Mouse (Mus musculus) heart, adult 2 months (tissue): Measurements from ENCODE around the gene Tor1aip2. TPM values are rescaled to one million over a fixed set of nuclear protein-coding genes. Genes with fewer than 3 reads are reported as not detected.

Experiments used
- DNase-seq, 2 experiments: peaks; one replicate each; pipeline ENCODE4 v3.0.0; 2021
- H3K27ac ChIP-seq: fragments of 200-600 bp; 2 replicates; pipeline ENCODE4 v1.8.1; 2022
- H3K27me3 ChIP-seq: fragments of 200-500 bp; 2 replicates; pipeline ENCODE4 v1.6.1; 2012; ENCODE audit warnings: mild to moderate bottlenecking, low read length, inconsistent platforms, mixed read lengths; ENCODE audit not compliant: control insufficient read depth, insufficient read depth
- H3K36me3 ChIP-seq: fragments of 200-500 bp; 2 replicates; pipeline ENCODE4 v1.6.1; 2012; ENCODE audit warnings: low read length, inconsistent platforms; ENCODE audit not compliant: control insufficient read depth, insufficient read depth
- H3K4me1 ChIP-seq: fragments of 200-500 bp; 2 replicates; pipeline ENCODE4 v1.6.1; 2011; ENCODE audit warnings: low read length; ENCODE audit not compliant: control insufficient read depth, insufficient read depth
- H3K4me3 ChIP-seq: fragments of 200-600 bp; 2 replicates; pipeline ENCODE4 v1.8.1; 2022
- H3K79me2 ChIP-seq: fragments of 200-500 bp; replicated peaks from 2 replicates; pipeline ENCODE4 v1.6.1; 2012; ENCODE audit warnings: mild to moderate bottlenecking, inconsistent platforms, low read length, moderate library complexity, mixed read lengths; ENCODE audit not compliant: control insufficient read depth, insufficient read depth
- H3K9ac ChIP-seq: fragments of 200-500 bp; 2 replicates; pipeline ENCODE4 v1.6.1; 2012; ENCODE audit warnings: low read depth, mild to moderate bottlenecking, control low read depth, inconsistent platforms, low read length, mixed read lengths
- CTCF ChIP-seq: fragments of 200-600 bp; IDR thresholded peaks from 2 replicates; pipeline ENCODE4 v1.8.1; 2022; ENCODE audit warnings: antibody characterized with exemption, mild to moderate bottlenecking, moderate library complexity
- EP300 ChIP-seq: fragments of 200-500 bp; IDR thresholded peaks from 2 replicates; pipeline ENCODE4 v1.6.1; 2011; ENCODE audit warnings: low read depth, low read length, control low read depth; ENCODE audit not compliant: insufficient read depth
- POLR2A ChIP-seq: fragments of 200-500 bp; IDR thresholded peaks from 2 replicates; pipeline ENCODE4 v1.6.1; 2011; ENCODE audit warnings: mild to moderate bottlenecking, low read depth, low read length, control low read depth; ENCODE audit not compliant: insufficient read depth
- WGBS: fragments of 180-500 bp; shearing (Covaris S2); methylation state at CpG from one replicate; pipeline ENCODE4 v1.1.7; 2018; 5-methylcytosine and 5-hydroxymethylcytosine counted together
- intact Hi-C: fragments of 180-260 bp; cut with DNase I; formaldehyde crosslinking; loops from one replicate; pipeline ENCODE4 v1.15.1; 2025
- polyA plus RNA-seq: library from polyadenylated mRNA; depleted of rRNA; stranded (reverse); fragments of >200 nt; gene quantifications from 2 replicates; pipeline ENCODE4 v1.2.3, GENCODE M21; 2012
- total RNA-seq, 2 experiments: library from RNA; stranded (reverse); gene quantifications; 2 replicates each; pipeline ENCODE4 v1.2.3; 2021

Tor1aip2 gene
- total and polyA plus RNA-seq, 3 experiments, result 40.3 to 51.0 (median 42.9) TPM

- no peak overlapping the region for H3K9ac ChIP-seq
- 80% methylated on average over 8 of the region's 8 CpGs for WGBS
- H3K27me3 ChIP-seq, result no peaks in the 10 kb centered on the region
- peaks cover 3% of the 10 kb centered on the region; the same call in 1 of the 2 replicates for H3K4me1 ChIP-seq
- intact Hi-C loops, result no loop called here
- H3K27ac ChIP-seq, result no peak overlapping the region
- peaks cover 3% of the 10 kb centered on the region; the same call in 1 of the 2 replicates for H3K36me3 ChIP-seq
- DNase-seq, result no peak
- TF ChIP-seq POLR2A, result no peak
- TF ChIP-seq EP300, result no peak
- H3K4me3 ChIP-seq, result no peak overlapping the region
- no peaks in the 10 kb centered on the region for H3K79me2 ChIP-seq
These were observed 32.8 kb upstream of the Tor1aip2 start for GRCm38 (mm10) chr1:156002366-156002765.

- WGBS, result 67% methylated on average over 7 of the region's 7 CpGs
- H3K4me1 ChIP-seq, result peaks cover 3% of the 10 kb centered on the region; the same call in 1 of the 2 replicates
- peak in 1 of 2 experiments; percentile 22 for DNase-seq
- H3K9ac ChIP-seq, result no peak overlapping the region
- peaks cover 3% of the 10 kb centered on the region; the same call in 1 of the 2 replicates for H3K36me3 ChIP-seq
- H3K4me3 ChIP-seq, result no peak overlapping the region
- H3K79me2 ChIP-seq, result no peaks in the 10 kb centered on the region
- no peaks in the 10 kb centered on the region for H3K27me3 ChIP-seq
- no peak overlapping the region for H3K27ac ChIP-seq
- intact Hi-C loops, result no loop called here
- TF ChIP-seq CTCF, result no peak
These were observed 31.8 kb upstream of the Tor1aip2 start for GRCm38 (mm10) chr1:156003201-156003935.

GRCm38 (mm10) chr1:156005906-156006305, 29.3 kb upstream of the Tor1aip2 start:
- Histone ChIP-seq H3K36me3 (peaks cover 7% of the 10 kb centered on the region), H3K4me3 (no peak overlapping the region), H3K79me2 (no peaks in the 10 kb centered on the region), H3K9ac (no peak overlapping the region), H3K4me1 (peaks cover 3% of the 10 kb centered on the region; the same call in 1 of the 2 replicates), H3K27ac (no peak overlapping the region), H3K27me3 (no peaks in the 10 kb centered on the region)
- DNase-seq, result no peak
- no peak for TF ChIP-seq EP300
- no peak for TF ChIP-seq POLR2A
- no peak for TF ChIP-seq CTCF
- WGBS, result 83% methylated on average over 11 of the region's 11 CpGs
- intact Hi-C loops, result no loop called here

- H3K9ac ChIP-seq, result no peak overlapping the region
- no peak for TF ChIP-seq EP300
- no peak for TF ChIP-seq CTCF
- no peak for TF ChIP-seq POLR2A
- no peak overlapping the region for H3K4me3 ChIP-seq
- DNase-seq, result no peak
- no peaks in the 10 kb centered on the region for H3K27me3 ChIP-seq
- no peaks in the 10 kb centered on the region; the same call in 1 of the 2 replicates for H3K79me2 ChIP-seq
- H3K4me1 ChIP-seq, result no peaks in the 10 kb centered on the region
- no peak overlapping the region for H3K27ac ChIP-seq
- intact Hi-C loops, result no loop called here
- H3K36me3 ChIP-seq, result peaks cover 23% of the 10 kb centered on the region
- 93% methylated on average over 1 of the region's 1 CpGs for WGBS
These were observed 26.2 kb upstream of the Tor1aip2 start for GRCm38 (mm10) chr1:156009003-156009402.

- 92% methylated on average over 1 of the region's 1 CpGs for WGBS
- DNase-seq, result no peak
- Histone ChIP-seq H3K9ac (no peak overlapping the region), H3K4me1 (no peaks in the 10 kb centered on the region), H3K4me3 (no peak overlapping the region), H3K36me3 (peaks cover 18% of the 10 kb centered on the region), H3K27me3 (no peaks in the 10 kb centered on the region), H3K27ac (no peak overlapping the region), H3K79me2 (no peaks in the 10 kb centered on the region; the same call in 1 of the 2 replicates)
- no peak for TF ChIP-seq POLR2A
- intact Hi-C loops, result loop anchor here (5.0 kb wide), 1 partner anchor 107 kb away; no protein-coding TSS in a partner anchor
These were observed 15.4 kb upstream of the Tor1aip2 start for GRCm38 (mm10) chr1:156019800-156020199.

- intact Hi-C loops, result no loop called here
- Histone ChIP-seq H3K79me2 (no peaks in the 10 kb centered on the region; the same call in 1 of the 2 replicates), H3K9ac (no peak overlapping the region), H3K27ac (no peak overlapping the region), H3K4me1 (no peaks in the 10 kb centered on the region), H3K4me3 (no peak overlapping the region), H3K36me3 (peaks cover 16% of the 10 kb centered on the region), H3K27me3 (no peaks in the 10 kb centered on the region)
- TF ChIP-seq EP300 (no peak), CTCF (no peak), POLR2A (no peak)
- DNase-seq, result no peak
- 92% methylated on average over 1 of the region's 1 CpGs for WGBS
These were observed 14.8 kb upstream of the Tor1aip2 start for GRCm38 (mm10) chr1:156020402-156020801.
